Mouse (Mus musculus) frontal cortex, postnatal 25 days (tissue): ENCODE results near the gene Gak.
"Not testable (repeated sequence)": the region's sequence is repeated elsewhere in the genome, so short reads cannot be mapped to it uniquely, and the experiment has no call there.

Experiments used
- DNase-seq, 2 experiments: peaks; one replicate each; pipeline ENCODE4 v3.0.0; 2022; ENCODE audit warnings: low spot score in 2 of 2

Gak gene

GRCm38 (mm10) chr5:108655891-108656650 is 26.5 kb upstream of the Gak start:
- DNase-seq = no peak

- no peak for DNase-seq
Measured at GRCm38 (mm10) chr5:108655381-108655780, 25.8 kb upstream of the Gak start.

DNA sequence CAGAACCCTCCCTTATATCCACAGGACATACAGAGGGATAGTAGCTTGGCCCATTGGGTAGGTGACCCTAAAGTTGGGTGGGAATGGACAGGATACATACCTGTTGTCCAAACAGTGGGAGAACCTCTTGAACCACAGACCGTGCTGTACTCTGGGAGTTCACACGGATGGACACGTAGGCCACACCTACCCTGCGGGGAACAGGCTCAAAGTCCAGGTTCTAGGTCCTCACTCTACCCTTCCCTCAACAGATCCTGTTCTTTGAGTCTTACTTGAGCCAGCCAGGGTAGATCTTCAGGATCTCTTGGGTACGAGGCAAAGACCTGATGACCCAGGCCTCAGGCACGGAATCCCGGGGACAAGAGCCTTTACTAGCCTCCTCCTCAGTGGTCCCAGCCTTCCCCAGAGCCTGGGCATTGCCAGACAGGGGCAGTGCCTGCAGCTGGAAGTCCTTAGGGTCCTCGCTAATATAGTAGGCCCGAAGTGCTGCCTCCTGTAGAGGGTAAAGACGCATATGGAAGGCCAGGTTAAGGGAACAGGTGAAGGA is 25.0 kb upstream of the Gak start:
- DNase-seq = no peak

DNA sequence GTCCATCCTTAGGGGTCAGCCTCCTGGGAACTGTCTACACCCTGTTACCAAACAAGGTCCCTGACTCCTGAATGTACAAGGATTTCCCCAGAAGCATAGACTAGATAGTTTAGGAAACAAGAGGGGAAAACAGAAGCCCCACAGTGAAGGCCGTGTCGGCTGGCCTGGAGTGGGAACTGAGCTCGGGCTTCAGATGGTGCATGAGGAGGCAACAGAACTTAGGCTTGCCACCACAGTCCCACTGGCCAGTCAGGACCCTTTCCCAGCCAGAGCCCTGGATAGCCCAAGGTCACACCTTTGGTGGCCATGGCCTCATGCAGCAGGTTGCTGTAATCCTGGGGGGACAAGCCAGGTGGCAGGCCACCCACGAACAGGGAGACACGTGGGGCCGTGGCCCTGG is 23.8 kb upstream of the Gak start:
- peak in 1 of 2 experiments; percentile 2 for DNase-seq

DNA sequence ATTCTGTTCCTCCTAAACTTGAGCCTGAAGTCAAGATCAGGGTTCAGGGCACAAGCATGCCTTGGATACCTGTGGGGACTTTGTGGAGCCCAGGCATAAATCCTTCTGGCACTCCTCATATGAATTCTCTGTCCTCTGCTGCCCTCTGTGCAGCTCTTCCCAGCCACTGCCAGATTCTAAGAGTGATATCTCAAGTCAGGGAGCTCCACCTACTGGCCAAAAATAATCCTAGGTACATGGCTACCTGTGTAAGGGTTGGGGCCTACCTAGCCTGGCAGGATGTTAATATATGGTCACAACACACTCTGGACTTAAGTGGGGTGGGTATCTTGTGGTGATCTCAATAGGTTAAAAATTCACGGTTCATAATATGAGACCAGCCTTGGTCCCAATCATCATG is 22.3 kb upstream of the Gak start:
- peak in 1 of 2 experiments; percentile 14 for DNase-seq

- no peak for DNase-seq
Measured at GRCm38 (mm10) chr5:108651136-108651720, 21.7 kb upstream of the Gak start.

DNA sequence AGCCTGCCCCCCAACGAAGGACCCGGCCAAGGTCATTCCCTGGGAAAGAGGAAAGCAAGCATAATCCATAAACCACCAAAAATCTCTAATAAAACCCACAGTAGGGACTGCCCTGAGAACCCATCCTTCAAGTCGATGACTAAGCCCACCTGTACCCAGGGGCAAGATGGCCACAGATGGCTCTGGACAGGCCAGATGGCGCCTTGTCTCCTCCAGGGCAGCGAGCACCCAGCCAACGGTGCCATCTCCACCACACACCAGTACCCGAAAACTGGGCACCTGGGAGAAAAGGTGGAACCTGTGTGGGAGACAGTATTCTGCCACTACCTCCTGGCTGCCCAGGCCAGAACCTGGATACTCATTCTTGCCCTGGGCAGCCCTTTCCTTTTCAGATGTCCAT is 20.8 kb upstream of the Gak start:
- DNase-seq = no peak

DNA sequence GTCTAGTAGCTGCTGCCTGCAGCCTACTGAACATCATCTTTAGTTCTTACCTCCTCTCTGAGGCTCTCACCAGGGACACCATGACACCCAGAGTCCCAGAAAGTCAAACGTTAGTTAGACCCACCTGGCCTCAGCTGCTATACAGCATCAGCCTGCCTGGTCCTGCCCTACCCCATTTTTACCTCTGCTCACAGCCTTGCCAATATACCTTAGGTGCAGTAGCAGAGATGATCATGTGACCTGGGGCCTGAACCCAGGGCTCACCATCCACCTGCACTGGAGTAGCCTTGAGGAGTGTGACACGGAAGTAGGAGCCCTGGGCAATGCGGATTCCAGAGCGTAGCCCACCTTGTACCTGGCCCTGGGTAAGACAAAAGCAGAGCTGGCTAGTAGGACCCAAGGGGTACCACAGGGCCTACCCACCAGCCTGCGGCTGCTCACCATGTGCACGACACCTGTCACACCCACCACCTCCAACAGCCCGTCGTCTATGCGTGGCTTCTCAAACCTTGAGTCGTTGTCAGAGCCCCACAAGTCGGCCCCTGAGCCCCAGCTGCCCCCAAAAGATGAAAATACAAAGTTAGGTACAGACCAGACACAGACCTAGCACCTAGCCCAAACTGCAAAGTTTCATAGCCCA is 19.5 kb upstream of the Gak start:
- peak in 1 of 2 experiments; percentile 2 for DNase-seq

- DNase-seq = no peak
Measured at GRCm38 (mm10) chr5:108647820-108648465, 18.4 kb upstream of the Gak start.

DNA sequence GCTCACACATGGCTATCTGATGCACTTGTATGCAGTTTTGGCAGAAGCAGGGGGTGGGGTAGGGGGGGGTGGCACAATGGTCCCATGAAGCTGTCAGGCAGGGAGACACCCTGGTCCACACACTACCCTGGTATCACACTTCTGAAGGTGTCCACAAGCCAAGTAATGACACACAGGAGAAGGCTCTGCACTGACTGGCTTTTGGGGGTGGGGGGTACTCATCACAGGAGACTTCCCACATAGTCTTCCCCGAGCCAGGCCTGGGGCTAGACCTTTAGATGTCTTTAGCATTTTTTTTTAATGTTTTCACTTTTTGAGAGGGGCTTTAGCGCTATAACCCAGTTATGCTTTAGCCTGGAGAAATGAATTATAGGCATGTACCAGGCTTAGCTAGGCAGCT is 17.8 kb upstream of the Gak start:
- no peak for DNase-seq

- DNase-seq = no peak
Measured at GRCm38 (mm10) chr5:108646343-108646660, 16.7 kb upstream of the Gak start.

DNA sequence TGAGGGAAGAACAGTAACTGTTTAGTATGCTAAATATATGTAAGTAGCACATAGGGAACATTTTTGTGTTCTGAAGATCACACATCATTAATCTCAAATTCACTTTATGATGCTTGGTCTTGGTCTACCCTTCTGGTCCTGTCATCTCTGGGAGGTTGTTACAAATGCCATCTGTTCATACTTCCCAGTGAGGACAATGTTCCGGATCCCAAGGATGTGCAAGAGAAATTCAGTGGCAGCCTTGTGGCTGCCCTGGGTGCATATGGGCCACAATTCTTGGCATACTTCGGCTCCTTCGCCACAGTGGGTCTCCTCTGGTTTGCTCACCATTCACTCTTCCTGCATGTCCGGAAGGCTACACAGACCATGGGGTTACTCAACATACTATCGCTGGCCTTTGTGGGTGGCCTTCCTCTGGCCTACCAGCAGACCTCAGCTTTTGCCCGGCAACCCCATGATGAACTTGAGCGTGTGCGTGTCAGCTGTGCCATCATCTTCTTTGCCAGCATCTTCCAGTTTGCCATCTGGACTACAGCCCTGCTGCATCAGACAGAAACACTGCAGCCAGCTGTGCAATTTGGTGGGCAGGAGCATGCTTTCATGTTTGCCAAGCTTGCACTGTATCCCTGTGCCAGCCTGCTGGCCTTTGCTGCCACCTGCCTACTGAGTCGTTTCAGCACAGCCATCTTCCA is 16.2 kb upstream of the Gak start:
- no peak for DNase-seq

DNA sequence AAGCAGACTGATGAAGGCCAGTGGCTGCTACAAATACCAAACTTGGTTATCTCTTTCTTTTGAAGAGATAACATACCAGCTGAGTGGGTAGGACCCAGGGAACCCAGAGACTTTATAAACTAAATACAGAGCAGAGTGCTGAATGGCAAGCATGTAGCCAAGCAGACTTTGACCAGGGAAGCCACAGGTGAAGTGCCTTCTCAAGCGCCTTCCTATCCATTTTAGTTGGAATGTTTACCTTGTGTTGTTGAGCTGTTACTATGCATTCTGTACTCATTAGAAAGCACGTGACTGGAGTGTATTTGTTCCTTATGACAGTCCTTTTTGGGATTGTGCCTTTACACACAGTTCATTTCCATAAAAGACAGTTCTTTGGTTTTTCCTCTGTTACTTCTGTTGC is 14.1 kb upstream of the Gak start:
- DNase-seq = no peak

DNA sequence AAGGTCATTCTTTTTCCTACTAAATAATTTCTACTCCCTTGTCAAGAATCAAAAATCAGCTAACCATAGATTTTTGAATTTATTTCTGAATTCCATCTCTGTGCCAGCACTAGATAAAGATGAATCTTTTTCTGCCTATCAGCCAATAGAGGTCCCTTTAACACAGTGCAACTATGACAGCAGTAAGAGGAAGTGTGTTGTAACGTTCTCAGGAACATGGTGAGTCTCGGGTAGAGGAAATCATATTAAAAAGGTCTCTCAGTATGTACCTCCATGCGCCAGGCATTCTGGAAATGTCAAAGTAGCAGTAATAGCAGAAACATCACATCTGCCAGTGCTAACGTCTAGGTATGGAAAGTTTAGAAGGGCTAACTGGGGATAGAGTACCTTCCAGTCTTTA is 6.6 kb upstream of the Gak start:
- DNase-seq = no peak

- DNase-seq = not testable (repeated sequence)
Measured at GRCm38 (mm10) chr5:108634088-108634487, 4.5 kb upstream of the Gak start.

- DNase-seq = no peak
Measured at GRCm38 (mm10) chr5:108633676-108634075, 4.1 kb upstream of the Gak start.

DNA sequence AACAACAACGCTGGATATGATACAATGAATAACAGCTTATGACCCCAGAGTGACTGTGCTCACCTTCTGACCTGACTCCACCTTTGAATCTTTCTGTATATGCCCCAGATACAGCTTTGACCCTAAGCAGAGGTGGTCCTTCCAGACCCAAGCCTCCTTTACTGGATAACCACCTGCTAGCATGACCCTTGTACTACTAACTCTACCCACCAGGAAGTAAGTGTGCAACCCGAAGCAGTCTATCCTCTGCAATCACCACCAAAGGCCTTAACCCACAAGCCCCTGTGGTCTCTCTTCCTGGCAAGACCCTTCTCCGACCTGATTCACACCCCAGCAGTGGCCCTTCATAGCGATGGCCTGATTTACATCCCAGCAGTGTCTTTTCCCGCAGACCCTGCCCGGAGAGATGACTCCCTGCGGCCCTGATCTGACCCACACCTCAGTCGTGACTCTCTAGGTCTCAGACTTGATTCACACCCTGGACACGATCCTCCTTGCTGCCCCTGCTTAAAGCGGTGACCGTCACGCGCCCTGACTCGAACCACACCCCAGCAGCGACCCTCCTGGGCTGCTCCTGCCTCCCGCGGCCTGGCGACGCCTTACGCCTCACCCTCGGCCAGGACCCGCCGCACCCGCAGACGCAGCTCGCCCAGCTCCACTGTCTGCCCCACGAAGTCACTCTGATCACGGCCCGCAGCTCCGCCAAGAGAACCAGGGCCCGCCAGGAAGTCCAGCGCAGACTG is 493 bp downstream of the Gak start:
- DNase-seq = no peak

- no peak for DNase-seq
Measured at GRCm38 (mm10) chr5:108626050-108626660, 3.4 kb downstream of the Gak start.

- DNase-seq = no peak
Measured at GRCm38 (mm10) chr5:108621870-108622269, 7.7 kb downstream of the Gak start.

- no peak for DNase-seq
Measured at GRCm38 (mm10) chr5:108610426-108610825, 19.1 kb downstream of the Gak start.

- no peak for DNase-seq
Measured at GRCm38 (mm10) chr5:108602537-108602936, 27.0 kb downstream of the Gak start.
